Mouse (Mus musculus) retina, adult 2 months (tissue): ENCODE results near the gene Gm49416.
A peak's percentile ranks its signal among the peaks of the same experiment; 100 is the strongest.
"Not testable (repeated sequence)": the region's sequence is repeated elsewhere in the genome, so short reads cannot be mapped to it uniquely, and the experiment has no call there.

Source experiments
- DNase-seq: peaks from one replicate; pipeline ENCODE4 v3.0.0-alpha.2; 2012; ENCODE audit warnings: low read depth, low spot score

Gm49416 gene

DNA sequence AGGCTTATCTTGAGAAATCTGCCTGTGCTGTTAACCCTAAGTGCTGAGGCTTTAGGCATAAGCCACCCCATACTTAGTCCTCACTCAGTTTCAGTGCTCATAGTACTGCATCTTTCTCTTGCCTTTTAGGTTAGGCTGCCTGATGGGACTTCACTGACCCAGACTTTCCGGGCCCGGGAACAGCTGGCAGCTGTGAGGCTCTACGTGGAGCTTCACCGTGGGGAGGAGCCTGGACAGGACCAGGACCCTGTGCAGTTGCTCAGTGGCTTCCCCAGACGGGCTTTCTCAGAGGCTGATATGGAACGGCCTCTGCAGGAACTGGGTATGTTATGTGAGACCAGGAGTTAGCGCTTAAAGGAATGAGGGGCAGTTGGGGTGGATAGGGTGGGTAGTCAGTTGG lies 13.7 kb upstream of the Gm49416 start:
- DNase-seq = no peak

DNA sequence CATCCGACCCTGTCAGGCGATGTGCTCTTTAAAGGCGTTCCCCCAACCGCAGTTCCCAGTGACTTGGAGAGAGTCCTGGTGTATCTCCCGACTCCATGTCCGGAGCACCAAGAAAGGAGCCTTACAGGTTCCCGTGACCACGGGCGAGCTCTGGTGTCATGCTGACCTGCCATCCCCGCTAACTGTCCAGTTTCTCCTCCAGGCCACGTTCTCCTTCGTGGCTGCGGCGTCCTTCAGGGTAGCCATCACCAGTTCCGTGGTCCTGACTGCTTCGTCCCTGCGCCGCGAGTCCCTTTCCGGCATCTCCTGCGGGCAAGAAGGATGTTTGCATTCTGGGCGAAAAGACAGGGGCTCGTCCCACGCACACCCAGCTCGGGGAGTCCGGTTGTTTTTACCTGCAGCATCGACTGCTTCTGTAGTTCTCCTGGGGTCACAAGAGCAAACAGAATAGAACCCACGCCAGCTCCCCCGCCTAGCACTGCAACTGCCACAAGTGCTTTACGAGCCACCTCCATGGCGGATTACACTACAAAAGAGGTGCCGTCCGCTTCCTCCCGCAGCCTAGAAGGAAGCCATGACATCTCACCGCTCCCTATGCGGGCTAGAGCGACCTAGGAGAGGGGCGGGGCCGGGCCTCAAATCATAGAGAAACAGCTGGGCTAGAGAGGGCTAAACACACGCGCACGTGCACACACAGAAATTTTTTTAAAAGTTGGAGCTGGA lies 8.3 kb upstream of the Gm49416 start, which contains the start of gene Uqcc3:
Uqcc3 (minus strand) TSS at position 613 of the 723 bp plus-strand sequence.
- DNase-seq = peak; percentile 80

- no peak for DNase-seq
These were observed 7.7 kb upstream of the Gm49416 start for GRCm38 (mm10) chr19:8881034-8881392.

DNA sequence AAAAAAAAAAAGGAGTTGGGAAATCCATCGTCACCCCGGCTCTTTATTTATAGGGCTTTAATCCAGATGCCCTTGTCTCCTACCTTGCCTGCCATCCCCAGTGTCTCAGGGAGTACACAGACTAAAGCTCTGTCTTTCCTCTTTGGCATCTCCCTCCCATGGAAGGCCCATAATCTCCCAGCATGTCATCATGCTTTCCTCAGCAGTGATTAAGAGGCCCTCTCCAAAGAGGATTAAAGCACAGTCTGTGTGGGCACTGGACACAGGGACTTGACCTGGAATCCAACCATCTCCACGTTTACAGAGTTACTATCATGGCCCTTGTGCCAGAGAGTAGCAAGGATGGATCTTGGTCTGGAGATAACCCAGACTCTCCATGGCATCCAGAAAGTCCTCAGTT lies 5.1 kb upstream of the Gm49416 start, which contains the start of the genes Lbhd1 and Gm49403:
Lbhd1 (plus strand) TSS at position 117 of the 400 bp plus-strand sequence.
Gm49403 (plus strand) TSS at position 315 of the 400 bp plus-strand sequence.
- DNase-seq = peak; percentile 95

DNA sequence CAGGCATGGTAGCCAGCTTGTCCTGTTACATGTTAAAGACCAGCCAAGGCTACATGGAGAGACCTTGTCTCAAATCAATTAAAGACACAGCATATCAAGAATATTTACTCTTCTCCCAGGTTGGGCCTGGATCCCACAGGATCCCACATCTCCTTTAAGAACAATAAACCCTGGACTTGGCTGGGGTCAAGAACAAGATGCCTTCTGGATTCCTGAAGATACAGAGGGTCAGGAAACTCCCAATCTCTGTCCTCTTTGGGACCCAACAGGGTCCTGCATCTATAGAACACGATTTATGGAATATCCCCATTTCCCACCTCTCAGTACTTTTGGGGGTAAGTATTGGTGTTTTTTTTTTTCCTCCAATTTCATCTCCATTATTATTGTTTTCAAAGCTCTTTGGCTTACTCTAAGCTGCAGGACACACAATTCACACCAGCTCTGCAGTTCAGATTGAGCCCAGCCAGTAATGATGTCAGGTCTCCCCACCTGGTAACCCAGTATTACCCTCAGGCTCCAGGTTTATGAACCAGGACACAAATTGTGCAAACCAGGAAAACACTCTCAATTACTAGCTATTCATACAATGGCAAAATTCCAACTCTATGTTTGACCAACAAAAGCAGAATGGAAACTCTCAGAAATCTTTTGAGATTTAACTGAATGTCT lies 1.7 kb upstream of the Gm49416 start:
- no peak for DNase-seq

DNA sequence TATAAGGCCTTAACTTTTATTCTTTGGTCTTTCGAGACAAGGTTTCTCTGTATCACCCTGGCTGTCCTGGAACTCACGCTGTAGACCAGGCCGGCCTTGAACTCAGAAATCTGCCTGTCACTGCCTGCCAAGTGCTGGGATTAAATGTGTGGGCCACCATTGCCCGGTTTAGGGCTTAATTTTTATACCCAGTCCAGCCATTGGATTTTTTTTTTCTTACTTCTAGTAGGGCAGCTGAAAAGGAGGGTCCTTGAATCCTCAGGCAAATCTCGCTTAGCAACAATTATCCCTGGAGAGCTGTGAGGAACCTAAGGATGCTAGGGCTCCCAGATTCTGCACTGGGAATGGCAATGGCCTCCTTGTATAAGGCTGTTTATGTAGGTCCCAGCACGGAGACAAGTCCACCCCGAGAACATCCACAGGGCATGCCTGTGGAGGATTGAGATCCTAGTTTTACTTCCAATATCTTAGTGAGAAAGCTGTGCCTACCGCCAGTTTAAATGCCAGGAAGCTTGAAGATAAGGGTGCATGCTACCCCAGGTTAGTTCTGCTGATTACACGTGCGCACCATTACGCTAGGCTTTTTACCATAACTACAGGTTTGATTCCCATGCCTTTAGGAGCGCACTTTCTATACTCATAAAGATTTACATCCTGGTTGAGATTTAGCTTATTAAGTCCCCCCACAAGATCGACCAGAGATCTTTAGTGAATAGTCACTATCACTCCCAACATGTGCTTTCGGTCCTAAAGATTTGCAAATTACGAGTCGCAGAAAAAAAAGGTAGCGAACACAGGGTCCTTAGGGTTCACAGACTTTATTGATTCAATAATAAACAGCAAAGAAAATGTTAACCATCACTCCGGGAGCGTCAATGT lies 902 bp upstream of the Gm49416 start:
- DNase-seq = no peak

DNA sequence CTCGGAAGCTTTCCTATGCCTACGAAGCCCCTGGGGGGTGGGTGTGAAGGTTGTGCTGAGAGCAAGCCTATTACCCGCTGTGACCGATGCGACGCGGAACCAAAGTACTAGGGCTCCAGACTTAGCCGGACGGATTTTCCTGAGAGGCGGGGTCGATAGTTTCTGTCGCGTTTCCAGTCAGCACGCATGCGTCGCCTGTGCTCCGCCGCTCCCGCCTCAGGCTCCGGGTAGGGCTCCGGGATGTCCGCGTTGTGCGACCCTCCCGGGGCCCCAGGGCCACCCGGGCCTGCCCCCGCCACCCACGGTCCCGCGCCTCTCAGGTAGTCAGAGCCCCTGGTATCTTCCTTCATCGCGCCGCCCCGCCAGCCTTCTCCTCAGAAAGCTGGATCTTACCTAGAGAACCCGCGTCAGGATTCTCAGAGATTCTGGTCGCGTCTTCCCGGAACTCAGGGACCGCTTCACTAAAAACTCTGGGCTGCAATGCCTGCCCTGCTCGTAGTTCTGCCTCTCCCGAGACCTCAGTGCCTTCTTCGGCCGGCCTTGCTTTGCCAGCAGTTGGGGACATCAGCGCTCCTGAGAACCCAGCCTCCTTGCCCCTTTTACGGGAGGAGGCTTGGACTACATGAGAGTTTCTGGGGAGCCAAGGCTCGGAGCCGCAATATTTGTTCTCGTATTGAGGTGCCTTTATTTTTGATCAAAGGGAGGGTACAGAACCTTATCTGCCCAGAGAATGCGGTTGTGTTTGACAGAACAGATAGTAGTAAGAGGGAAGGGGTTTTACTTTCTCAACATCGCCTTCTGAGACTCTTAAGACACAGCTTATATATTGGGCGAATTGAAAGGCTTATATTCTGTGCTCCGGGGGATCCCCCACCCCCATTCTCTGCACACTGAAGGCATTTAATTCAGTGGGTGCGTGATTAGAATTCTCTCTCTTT lies 4.4 kb downstream of the Gm49416 start, which contains the start of gene Ints5:
Ints5 (plus strand) TSS at position 177 of the 938 bp plus-strand sequence.
- peak; percentile 82 for DNase-seq

- DNase-seq = no peak
These were observed 6.8 kb downstream of the Gm49416 start for GRCm38 (mm10) chr19:8895397-8895960.

GRCm38 (mm10) chr19:8896231-8896630 lies 7.5 kb downstream of the Gm49416 start:
- DNase-seq = not testable (repeated sequence)

GRCm38 (mm10) chr19:8897211-8897864 lies 8.6 kb downstream of the Gm49416 start:
- DNase-seq = not testable (repeated sequence)

DNA sequence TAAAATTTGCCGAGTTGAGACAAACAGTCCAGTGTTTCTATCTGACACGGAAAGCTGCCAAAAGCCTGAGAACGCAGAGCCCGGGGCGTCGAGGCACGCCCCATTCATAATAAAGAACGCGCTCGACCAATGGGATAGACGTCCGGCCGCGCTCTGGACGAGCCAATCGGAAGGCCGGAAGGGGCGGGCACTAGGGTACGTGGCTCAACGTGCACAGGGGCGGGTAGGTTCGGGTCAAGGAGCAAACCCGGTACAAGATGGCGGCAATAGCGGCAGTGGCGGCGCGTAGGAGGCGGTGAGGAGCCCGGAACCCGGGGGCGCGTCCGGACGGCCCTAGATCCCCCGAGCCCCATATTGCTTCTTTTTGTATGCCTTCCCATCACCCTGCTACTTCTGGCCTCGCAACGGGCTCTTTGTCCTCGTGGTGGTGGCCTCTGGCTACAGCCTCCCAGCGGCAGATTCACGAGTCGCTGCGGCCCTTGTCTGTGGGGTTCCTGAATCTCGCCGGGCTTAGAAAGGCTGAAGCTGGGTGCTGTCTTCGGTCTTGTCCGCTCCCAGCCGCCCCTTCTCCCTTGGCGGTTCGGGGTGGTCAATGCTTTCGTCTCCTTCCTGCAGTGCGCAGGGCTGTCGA lies 9.3 kb downstream of the Gm49416 start, which contains the start of gene Ganab:
Ganab (plus strand) TSS at position 207 of the 631 bp plus-strand sequence.
- peak; percentile 87 for DNase-seq

GRCm38 (mm10) chr19:8898576-8898975 lies 9.8 kb downstream of the Gm49416 start:
- DNase-seq = no peak

DNA sequence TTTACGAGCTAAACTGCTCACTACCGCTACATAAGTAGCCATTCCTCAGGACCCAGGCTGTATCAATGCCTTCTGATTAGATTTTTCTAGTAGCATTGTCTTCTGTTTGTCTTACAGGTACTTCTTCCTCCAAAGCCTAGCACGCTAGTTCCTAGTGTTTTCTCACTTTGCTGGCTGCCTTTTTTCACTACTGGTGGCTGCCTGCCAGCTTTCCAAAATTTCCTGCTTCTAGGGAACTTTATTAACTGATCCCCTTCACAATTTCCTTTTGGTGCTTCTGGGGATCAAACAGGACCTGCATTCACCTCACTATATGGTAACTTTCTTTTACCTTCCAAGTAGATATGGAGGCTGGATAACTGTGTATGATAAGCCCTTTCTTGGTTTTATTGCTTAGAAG lies 10.4 kb downstream of the Gm49416 start:
- no peak for DNase-seq

DNA sequence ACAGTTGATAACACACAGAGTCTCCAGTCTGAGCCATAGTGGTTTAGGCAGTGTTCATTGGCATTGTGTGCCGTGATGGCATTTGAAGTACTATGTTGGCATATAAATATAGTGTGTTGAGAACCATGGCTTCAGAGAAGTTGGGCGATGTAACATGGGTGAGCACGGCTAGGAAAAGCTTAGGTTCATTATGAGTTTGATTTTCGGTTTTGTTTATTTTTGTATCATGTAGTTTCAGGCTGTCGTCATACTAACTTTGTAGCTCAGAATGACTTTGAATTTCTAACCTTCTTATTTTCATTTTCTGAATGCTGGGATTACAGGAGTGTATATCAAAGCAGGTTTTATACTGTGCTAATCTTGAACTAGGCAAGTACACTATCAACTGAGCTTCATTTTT lies 14.7 kb downstream of the Gm49416 start:
- DNase-seq = no peak

- DNase-seq = no peak
These were observed 19.8 kb downstream of the Gm49416 start for GRCm38 (mm10) chr19:8908531-8908930.

DNA sequence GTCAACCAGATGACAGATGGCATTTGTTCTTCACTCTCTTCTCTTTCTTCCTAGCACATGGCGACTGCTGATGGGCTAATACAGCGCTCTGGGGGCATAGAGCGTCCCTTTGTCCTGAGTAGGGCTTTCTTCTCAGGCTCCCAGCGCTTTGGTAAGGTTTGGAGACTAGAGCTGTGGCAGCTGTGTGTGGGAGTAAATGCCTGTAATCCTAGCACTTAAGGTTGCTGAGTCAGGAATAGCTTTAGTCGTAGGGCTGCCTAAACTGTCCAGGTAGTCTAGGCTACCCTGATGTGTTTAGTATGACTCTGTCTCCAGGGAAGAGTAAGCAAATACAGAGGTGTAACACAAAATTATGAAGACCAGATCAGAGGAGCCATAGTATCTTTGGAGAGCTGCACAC lies 23.1 kb downstream of the Gm49416 start:
- DNase-seq = no peak

DNA sequence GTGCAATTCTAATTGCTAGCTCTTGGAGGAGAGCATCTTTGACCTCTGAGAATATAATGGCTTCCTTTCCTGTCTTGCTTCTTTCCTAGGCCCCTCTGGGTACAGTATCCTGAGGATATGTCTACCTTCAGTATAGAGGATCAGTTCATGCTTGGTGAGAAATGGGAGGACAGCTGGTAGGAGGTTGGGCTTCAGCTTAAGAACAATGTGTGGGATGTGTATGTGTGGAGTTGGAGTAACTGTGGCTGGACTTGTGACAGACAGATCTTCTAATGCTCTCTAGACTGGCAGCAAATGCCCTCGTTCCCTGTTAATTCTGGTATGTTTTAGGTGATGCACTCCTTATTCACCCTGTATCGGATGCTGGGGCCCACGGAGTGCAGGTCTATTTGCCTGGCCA lies 25.5 kb downstream of the Gm49416 start:
- DNase-seq = no peak

- DNase-seq = no peak
These were observed 30.3 kb downstream of the Gm49416 start for GRCm38 (mm10) chr19:8919000-8919399.

GRCm38 (mm10) chr19:8919684-8920072 lies 31.0 kb downstream of the Gm49416 start:
- no peak for DNase-seq
